Mouse (Mus musculus) bone marrow macrophage, adult 2 months (primary cell): ENCODE results near the gene Bmper.

Source experiments
- CTCF ChIP-seq: IDR thresholded peaks from 2 replicates; pipeline ENCODE4 v1.5.1; 2012; ENCODE audit warnings: low read depth, mild to moderate bottlenecking, low read length, moderate library complexity
- POLR2A ChIP-seq: IDR thresholded peaks from 2 replicates; pipeline ENCODE4 v1.6.1; 2012; ENCODE audit warnings: mild to moderate bottlenecking, low read depth, low read length, borderline replicate concordance

GRCm38 (mm10) chr9:23469886-23470285 lies 247.0 kb downstream of the Bmper start:
- no peak for TF ChIP-seq CTCF
- TF ChIP-seq POLR2A = no peak
